Mouse (Mus musculus): Measurements from ENCODE around the gene 9130213A22Rik.

Gene 9130213A22Rik

DNA sequence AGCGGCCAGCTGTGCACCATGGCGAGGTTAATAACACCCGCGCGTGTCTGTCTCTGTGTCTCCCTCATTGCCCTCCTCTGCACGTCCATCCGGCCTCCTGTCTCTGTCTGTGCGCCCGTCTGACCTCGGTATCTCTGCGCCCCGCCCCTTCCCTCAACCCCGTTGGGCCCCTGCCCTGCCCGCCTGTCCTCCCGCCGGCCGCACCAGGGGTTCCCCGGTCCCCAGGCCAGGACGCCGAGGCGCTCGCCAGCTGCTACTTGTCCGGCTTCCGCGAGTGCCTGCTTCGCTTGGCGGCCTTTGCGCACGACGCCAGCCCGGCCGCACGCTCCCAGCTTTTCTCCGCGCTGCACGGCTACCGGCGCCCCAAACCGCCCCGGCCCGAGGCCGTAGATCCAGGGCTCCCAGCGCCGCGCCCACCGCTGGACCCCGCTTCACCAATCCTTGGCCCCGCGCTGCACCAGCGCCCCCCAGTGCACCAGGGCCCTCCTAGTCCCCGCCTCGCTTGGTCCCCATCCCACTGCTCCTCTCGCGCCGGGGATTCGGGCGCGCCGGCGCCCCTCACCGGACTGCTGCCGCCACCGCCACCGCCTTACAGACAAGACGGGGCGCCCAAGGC, at the start of gene 9130213A22Rik:
Gene 9130213A22Rik, minus strand, starts transcription at position 254 of the 616 bp plus-strand sequence.
- in situ Hi-C loops (cut with MboI; ENCODE audit: unreplicated experiment in 2 of 2), result loop anchor here (5.0 to 10.0 kb wide), 3 partner anchors 55 to 218 kb away; partner anchors contain the start of gene Rpl26 (in 1 of the 2)

DNA sequence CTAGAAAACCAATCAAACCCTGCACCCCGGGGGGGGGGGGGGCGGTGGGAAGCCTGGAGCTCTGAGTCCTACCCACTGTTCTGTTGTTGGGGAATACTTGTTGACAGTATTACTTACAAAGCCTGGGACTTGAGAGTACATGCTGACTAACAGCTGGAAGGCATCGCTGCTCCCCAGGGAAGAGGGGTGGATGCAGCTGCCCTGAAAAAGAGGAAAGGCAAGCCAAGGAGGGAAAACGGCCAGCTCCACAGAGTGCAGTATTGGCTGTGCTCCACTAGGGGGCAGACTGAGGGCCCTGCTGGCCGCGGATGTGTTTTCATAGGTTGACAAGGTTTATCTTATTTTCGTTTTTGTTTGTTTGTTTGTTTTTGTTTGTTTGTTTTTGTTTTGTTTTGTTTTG, 49.2 kb upstream of the 9130213A22Rik start:
- in situ Hi-C loops (cut with MboI; ENCODE audit: unreplicated experiment in 2 of 2), result loop anchor here in 1 of 2 experiments (25.0 kb wide), 1 partner anchor 1234 kb away; no protein-coding TSS in a partner anchor

DNA sequence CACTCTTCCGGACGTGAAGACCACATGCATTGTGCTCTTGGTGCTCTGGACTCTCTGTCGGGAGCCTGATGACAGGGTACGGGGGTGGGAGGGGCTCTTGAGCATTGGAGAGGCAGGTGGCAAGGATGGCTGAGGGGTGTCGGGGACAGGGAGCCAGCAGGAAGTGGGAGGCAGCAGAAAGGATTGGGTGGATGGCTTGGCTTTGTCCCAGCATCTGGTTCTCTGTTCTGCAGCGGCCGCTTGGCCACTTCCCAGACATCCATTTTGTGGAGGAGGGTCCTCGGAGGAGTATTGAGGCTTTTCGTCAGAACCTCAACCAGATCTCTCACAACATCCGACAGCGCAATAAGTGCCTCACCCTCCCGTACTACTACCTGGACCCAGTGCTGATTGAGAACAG, 46.9 kb upstream of the 9130213A22Rik start:
- in situ Hi-C loops (cut with MboI; ENCODE audit: unreplicated experiment in 2 of 2), result loop anchor here in 1 of 2 experiments (25.0 kb wide), 1 partner anchor 1232 kb away; no protein-coding TSS in a partner anchor

DNA sequence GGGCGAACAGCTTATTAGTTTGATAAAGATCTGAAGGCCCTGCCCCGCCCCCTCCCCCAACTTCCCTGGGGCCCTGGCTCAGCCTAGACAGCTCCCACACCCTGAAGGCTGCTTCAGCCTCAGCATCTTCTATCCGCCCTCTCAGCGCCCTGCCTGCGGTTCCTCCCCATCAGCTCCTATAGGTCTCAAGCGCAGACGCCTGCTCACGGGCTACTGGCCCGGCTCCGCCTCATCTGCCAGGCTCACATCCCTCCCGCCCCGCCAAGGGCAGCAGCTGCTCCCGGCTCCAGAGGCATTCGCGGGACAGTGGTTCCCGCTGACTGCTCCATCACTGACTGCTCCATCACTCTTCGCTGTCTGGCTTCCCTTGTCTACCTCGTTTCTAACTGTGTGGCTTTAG, 34.4 kb upstream of the 9130213A22Rik start, which contains the start of gene Alox12b:
Gene Alox12b, plus strand, starts transcription at position 190 of the 400 bp plus-strand sequence.
- in situ Hi-C loops (cut with MboI; ENCODE audit: unreplicated experiment in 2 of 2), result loop anchor here in 1 of 2 experiments (25.0 kb wide), 1 partner anchor 1219 kb away; no protein-coding TSS in a partner anchor

DNA sequence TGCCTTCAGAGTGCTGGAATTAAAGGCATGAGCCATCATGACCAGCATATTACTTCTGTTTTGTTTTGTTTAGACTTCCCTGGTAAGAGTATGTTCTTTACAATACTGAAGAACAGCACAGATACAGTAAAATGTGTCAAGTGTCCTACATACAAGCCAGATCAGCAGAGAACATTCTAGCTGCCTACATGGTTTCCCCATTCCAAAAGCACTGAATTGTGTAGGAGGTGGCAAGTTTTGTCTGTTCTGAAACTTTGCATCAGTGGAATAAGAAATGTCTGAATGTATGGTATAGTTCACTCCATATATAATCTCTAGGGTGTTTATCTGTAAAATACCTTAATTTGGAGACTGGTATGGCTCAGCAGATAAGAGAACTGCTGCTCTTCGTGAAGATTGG, 33.0 kb upstream of the 9130213A22Rik start:
- in situ Hi-C loops (cut with MboI; ENCODE audit: unreplicated experiment in 2 of 2), result loop anchor here in 1 of 2 experiments (25.0 kb wide), 1 partner anchor 1218 kb away; no protein-coding TSS in a partner anchor

DNA sequence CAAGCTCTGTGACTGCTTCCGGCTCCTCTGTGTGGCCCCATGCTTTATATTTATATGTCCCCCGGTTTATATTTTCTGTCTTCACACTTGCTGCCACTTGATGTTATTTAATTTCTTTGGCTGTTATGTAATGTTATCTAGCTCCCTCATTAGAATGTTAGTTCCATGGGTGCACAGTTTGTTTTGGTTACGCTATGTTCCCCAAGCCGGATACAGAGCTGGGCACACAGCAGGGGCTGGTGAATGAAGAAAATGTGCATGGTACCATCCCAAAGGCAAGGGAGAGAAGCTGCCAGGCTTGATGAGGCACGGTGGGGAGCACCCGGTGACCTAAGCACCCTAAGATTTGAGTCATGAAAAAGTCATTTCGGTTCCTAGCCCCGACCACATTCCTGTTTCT, 31.4 kb upstream of the 9130213A22Rik start:
- in situ Hi-C loops (cut with MboI; ENCODE audit: unreplicated experiment in 2 of 2), result loop anchor here in 1 of 2 experiments (25.0 kb wide), 1 partner anchor 1217 kb away; no protein-coding TSS in a partner anchor

DNA sequence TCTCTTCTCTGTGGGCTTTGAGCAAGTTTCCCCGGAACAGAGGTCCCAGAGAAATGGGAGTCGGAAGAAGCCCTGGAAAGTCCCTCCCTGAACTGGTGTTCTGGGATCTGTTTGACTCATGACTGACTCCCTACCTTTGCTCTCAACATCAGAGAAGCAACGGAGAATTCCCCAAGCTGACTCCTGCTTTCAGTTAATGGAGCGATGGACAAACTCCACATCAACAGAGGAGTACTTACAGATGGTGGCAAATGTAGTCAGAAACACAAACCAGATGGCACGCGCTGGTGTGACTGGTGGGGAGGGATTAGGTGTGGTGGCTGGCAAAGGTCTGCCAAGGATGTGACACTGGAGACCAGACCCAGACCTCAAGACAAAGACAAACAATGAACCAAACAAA, 28.6 kb upstream of the 9130213A22Rik start:
- in situ Hi-C loops (cut with MboI; ENCODE audit: unreplicated experiment in 2 of 2), result loop anchor here in 1 of 2 experiments (25.0 kb wide), 1 partner anchor 1214 kb away; no protein-coding TSS in a partner anchor

DNA sequence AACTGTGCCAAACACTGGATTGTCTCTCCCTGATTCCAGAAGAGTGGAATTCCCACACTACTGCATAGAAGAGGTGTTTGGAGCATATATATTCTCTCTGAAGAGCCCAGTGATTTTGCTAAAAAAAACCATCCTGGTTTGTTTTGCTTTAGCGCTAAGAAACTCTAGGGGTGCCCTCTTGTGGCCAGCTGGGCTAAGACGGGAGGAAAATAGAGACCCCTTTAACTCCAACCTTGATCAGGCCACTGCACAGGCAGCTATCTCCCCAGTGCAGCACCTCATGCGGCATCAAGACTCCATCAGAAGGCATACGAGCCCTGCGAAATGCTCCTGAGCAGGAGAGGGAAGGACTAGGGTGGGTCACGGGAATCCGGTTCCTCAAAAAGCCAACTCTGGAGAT, 28.1 kb upstream of the 9130213A22Rik start:
- in situ Hi-C loops (cut with MboI; ENCODE audit: unreplicated experiment in 2 of 2), result loop anchor here in 1 of 2 experiments (25.0 kb wide), 1 partner anchor 1213 kb away; no protein-coding TSS in a partner anchor

DNA sequence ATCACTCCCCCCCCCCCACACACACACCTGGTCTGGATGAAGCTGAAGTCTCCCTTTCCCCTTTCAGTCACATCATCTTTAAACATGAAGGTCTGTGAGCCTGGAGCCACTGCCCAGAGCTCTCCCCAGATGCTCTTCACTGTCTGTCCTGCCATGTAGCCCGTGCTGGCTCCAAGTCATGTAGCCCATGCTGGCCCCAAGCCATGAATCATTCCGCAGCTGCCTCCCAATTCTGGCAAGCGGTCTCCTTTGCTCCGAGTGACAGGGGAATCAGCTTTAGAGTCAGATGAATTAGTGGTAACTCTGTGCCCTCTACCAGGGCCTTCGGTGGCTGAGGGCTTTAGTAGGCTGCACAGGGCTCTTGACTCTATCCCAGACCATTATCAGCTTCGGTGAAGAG, 27.3 kb upstream of the 9130213A22Rik start:
- in situ Hi-C loops (cut with MboI; ENCODE audit: unreplicated experiment in 2 of 2), result loop anchor here in 1 of 2 experiments (25.0 kb wide), 1 partner anchor 1212 kb away; no protein-coding TSS in a partner anchor

DNA sequence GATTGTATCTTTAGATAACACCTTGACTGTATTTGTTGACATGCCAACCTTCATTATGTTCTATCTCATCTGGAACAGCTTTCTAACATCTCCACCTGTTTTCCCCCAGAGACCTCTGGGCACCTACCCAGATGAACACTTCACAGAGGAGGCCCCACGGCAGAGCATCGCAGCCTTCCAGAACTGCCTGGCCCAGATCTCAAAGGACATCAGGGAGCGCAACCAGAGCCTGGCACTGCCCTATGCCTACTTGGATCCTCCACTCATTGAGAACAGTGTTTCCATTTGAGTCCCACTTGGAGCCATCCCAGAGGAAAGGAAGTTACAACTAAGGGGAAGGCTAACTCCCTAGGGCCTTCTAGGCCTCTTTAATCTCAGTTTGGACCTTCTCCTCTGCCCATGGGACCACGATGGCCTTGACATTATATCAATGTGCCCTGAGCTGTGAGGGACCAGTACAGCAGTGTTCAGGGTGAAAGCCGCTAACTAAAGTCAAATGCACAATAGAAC, 26.1 kb upstream of the 9130213A22Rik start:
- in situ Hi-C loops (cut with MboI; ENCODE audit: unreplicated experiment in 2 of 2), result no loop called here

DNA sequence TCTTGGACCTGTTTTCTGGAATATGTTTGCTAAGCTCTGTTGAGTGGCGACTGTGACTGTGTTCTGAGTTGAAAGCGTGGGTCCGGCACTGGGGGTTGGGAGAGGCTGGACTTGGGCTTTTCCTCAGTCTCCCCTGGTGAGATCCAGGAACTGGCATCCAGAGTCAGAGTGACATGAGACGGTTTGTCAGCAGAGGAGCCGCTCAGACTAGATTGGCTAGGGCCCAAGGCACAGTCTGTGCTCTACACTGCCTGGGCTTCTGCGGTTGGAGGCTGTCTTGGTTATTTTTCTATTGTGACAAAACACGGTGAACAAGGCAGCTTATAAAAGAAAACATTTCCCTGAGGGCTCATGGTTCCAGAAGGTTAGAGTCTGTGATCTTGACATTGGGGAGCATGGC, 25.2 kb upstream of the 9130213A22Rik start:
- in situ Hi-C loops (cut with MboI; ENCODE audit: unreplicated experiment in 2 of 2), result no loop called here

DNA sequence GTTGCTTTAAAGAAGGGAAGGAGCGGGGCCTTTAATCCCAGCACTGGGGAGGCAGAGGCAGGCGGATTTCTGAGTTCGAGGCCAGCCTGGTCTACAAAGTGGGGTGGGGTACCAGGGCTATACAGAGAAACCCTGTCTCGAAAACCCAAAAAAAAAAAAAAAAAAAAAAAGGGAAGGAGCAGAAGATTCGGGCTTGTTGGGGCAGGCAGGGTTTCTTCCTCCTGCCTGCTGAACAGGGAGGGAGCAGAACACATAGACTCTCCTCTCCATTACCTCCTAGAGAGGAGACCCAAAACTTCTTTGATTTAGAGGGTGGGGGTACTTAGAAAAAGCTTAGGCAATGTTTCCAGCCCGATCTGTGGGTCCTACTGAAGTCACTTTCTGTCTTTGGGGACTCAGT, 13.0 kb upstream of the 9130213A22Rik start:
- in situ Hi-C loops (cut with MboI; ENCODE audit: unreplicated experiment in 2 of 2), result no loop called here

DNA sequence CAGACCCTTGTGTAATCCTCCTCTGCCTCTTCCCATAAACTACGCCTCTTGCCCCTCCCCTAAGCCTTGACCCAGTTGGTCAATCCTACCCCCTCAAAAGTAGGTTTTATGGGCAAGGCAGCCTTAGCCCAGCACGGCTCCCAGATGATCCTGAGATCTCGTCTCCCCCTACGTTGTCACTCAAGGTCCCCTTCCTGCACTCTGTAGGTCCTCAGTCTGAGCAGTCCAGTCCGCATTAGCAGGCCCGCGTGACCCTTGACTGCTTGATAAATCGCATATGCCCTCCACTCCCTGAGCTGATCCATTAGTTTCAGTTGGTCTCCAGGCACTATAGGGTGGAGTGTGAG, 12.2 kb upstream of the 9130213A22Rik start:
- in situ Hi-C loops (cut with MboI; ENCODE audit: unreplicated experiment in 2 of 2), result no loop called here

DNA sequence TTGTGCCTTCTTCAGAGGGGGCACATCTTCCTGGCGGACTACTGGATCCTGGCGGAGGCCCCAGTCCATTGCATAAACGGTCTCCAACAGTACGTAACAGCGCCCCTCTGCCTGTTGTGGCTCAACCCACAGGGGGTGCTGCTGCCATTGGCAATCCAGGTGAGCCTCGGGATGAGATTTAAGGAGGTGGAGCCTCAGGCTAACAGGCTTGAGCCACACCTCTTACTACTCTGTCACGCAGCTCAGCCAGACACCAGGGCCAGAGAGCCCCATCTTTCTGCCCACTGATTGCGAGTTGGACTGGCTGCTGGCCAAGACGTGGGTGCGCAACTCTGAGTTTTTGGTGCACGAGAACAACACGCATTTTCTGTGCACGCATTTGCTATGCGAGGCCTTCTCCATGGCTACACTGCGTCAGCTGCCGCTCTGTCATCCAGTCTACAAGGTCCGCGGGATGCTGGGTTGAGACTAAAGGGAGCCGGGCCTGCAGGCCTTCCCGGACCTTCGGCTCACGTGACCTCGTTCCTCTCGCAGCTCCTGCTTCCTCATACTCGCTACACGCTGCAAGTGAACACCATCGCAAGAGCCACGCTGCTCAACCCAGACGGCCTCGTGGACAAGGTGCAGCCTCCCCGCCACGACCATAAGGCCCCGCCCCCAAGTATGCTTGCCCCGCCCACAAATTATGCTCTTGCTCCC, 11.7 kb upstream of the 9130213A22Rik start:
- in situ Hi-C loops (cut with MboI; ENCODE audit: unreplicated experiment in 2 of 2), result no loop called here

DNA sequence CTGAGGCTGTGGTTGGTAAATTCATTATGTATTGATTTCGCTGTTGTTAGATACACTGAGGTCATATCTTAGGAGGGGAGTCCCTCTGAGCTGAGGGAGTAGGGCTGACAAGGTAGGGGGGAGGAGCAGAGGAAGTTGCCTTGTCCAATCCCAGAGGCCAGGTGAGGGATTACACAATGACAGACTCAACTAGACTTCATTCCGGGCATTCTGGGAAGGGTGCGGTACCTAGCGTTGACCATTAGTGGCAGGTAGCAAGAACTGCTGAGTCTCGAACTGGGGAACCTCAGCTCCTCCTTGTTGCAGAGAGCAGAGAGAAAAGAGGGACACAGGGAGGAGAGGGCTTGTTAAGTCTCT, 11.2 kb upstream of the 9130213A22Rik start:
- in situ Hi-C loops (cut with MboI; ENCODE audit: unreplicated experiment in 2 of 2), result no loop called here

DNA sequence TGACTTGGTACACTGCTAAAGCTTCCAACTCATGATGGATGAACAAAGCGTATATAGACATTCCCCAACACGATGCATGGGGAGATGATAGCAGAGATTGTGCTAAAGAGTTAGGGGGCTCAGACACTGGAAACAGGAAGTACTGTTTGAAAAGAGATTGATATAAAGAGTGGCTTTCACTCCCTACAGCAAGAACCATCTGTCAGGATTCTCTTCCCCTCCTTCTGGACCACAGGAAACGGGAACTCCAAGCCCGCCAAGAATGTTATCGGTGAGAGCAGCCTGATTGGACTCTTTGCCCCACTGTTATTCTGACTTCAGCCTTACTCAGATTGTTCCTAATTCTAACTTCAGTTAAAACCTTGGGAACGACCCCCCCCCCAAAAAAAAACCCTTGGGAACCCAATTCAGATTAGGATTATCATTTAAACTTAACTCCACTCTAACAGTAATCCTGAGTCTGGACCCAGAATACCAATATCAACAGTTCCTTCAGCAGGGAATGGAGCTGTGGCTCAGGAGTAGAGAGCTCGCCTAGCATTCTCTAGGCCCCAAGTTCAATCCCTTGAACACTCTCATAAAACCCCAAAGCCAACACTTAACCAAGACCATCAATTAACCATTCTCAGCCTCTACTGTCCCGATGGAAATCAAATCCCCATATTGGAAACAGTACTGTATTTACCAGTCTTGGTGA, 6.2 kb upstream of the 9130213A22Rik start:
- in situ Hi-C loops (cut with MboI; ENCODE audit: unreplicated experiment in 2 of 2), result loop anchor here (5.0 to 10.0 kb wide), 2 partner anchors 221 to 224 kb away; partner anchors contain the start of gene Rpl26 (in 1 of the 2)

DNA sequence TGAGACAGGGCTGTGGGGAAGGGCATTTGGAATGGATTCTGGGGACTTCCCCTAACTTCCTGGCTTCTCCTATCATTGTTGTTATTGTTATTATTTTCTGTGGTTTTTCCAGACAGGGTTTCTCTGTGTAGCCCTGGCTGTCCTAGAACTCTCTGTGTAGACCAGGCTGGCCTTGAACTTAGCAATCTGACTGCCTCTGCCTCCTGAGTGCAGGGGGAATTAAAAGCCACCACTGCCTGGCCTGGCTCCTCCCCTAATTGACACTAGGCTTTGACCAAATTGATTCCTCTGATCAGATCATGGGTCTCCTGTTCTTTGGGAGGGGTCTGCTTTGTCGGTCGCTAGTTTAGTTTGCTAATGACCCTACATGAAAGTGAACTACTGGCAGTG, 4.3 kb upstream of the 9130213A22Rik start:
- in situ Hi-C loops (cut with MboI; ENCODE audit: unreplicated experiment in 2 of 2), result loop anchor here (5.0 to 10.0 kb wide), 2 partner anchors 219 to 222 kb away; partner anchors contain the start of gene Rpl26 (in 1 of the 2)

DNA sequence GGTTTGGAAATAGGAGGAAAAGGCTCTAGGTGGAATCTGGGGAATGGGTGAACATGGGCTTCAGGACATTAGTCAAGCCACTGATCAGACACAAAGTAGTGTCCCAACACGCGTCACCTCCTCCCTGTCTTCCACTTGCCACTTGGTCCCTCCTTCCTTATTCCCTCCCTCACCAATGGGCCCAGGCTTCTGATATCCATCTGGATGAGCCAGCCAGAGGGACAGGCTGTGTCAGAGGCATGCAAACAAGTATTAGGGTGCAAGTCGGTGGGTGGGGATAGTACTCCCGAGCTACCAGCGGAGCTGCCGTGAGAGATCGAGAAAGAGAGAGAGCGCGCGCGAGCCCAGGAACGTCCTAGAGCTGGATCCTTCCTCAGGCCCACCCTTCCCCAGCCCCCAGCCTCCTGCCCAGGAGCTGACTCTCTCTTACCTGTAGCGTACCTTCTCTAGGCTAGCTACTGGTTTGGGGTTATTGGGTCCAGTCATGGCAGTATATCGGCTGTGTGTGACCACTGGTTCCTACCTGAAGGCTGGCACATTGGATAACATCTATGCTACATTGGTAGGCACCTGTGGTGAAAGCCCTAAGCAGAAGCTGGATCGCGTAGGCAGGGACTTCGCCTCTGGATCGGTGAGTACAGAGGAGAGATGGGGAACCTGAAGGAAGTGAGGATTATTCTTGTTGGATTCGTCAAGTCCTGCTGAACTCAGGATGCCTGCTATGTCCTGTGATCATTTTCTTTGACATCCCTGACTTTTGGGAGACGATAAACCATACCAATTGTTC, 3.7 kb upstream of the 9130213A22Rik start:
- in situ Hi-C loops (cut with MboI; ENCODE audit: unreplicated experiment in 2 of 2), result loop anchor here (5.0 to 10.0 kb wide), 2 partner anchors 219 to 221 kb away; partner anchors contain the start of gene Rpl26 (in 1 of the 2)

DNA sequence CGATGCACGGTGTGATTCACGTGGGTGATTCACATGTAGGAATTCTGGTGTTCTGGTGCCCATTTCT, 3.3 kb upstream of the 9130213A22Rik start, which contains the start of gene Aloxe3:
Gene Aloxe3, plus strand, starts transcription at position 45 of the 67 bp plus-strand sequence.
- in situ Hi-C loops (cut with MboI; ENCODE audit: unreplicated experiment in 2 of 2), result loop anchor here (5.0 to 10.0 kb wide), 2 partner anchors 218 to 221 kb away; partner anchors contain the start of gene Rpl26 (in 1 of the 2)
